Mouse (Mus musculus) CD4-positive, CD25-positive, alpha-beta regulatory T cell, adult 2 months (primary cell): ENCODE measurements around the gene Fez2.

ENCODE experiments used
- DNase-seq: peaks from one replicate; pipeline ENCODE4 v3.0.0-alpha.2; 2012; ENCODE audit warnings: low read depth, low spot score

Fez2 gene

GRCm38 (mm10) chr17:78408386-78408785 lies 9.6 kb downstream of the Fez2 start:
- no peak for DNase-seq

GRCm38 (mm10) chr17:78407581-78407980 lies 10.4 kb downstream of the Fez2 start:
- no peak for DNase-seq

GRCm38 (mm10) chr17:78406854-78407253 lies 11.1 kb downstream of the Fez2 start:
- no peak for DNase-seq

GRCm38 (mm10) chr17:78405336-78405735 lies 12.6 kb downstream of the Fez2 start:
- no peak for DNase-seq

DNA sequence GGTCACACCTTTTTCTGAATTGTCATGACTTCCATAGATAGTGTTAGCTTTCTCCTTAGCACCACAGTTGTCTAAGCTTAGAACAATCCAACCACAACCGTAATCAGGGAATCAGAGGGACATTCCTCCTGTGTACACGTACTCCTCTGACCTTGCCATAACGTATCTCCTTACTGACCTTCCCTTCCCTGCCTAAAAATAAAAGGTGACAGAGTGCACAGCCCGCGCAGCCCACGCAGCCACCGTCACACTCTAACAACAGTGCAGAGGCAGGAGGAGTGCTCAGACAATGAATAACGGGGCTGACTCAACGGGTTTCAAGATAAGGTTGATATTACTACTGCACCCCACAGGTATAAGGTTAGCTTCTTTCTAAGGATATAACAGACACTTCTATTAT lies 14.1 kb downstream of the Fez2 start:
- no peak for DNase-seq

DNA sequence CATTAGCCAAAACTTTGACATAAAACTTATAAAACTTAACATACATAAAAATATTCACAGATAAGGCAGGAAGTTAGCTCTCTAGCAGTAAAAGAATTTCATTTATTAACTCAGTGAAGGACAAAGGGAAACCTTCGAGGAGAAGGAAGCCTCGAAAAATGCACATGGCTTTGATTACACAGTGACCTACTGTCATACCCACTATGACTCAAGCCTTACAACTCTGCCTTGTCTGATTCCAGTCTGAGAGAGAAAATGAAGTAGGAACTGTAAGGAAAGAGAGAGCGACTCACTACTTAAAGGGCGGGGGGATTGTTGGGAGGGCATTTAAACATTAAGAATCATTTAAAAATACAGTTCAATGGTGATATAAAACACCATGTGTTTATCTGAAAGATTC lies 14.7 kb downstream of the Fez2 start:
- DNase-seq = no peak

- DNase-seq = no peak
Observed at GRCm38 (mm10) chr17:78402174-78402573, 15.8 kb downstream of the Fez2 start.

GRCm38 (mm10) chr17:78401713-78402112 lies 16.2 kb downstream of the Fez2 start:
- no peak for DNase-seq

DNA sequence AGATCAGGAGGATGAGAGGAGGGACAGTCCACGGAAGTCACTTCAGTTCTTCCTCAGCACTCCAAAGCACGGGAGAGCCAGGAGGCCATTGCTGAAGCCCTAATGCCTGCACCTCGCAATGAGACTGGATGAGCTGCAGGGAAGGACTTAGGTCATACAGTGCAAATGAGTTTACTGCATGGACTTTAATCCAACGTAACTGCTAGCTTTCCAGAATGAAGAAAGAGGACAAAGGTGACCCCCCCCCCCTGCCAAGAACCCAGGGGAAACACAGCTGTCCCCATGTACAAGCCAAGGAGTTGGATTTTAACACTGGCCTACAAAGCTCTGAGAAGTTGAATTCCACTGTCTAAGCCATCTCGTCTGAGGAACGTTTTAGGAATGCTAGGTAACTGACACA lies 16.6 kb downstream of the Fez2 start:
- no peak for DNase-seq

DNA sequence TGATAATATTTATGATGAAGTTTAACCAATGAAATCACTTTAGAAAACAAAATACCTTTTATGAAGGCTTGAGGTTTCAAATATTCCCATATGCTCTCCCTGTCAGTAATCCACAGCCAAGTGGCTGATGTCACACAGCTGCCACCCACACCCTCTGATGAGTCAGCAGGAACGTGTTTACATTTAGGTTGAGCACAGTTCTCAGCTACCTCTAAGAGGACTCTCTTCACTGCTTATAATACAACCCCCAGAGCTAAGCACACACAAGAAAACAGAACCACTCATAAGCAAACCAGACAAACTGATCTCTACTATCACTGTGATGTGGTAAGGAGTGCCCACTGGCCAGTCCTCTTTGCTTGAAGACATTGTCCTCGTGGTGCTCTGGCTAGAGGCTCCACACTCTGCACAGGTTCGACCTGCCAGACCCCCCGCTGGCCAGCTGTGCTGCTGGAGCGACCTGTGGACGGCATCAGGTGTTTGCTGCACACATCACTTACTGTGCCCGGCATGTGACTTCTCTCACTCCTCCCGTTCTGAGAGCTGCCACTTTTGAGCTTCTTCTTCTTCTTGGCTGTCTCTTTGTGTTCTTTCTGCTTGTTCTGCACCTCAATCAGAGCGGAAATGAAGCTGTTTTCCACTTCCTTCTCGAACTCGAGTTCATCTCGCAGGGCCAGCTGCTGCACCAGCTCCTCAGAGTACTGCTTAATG lies 17.7 kb downstream of the Fez2 start:
- DNase-seq = peak; percentile 55

- DNase-seq = no peak
Observed at GRCm38 (mm10) chr17:78392401-78393087, 25.4 kb downstream of the Fez2 start.

DNA sequence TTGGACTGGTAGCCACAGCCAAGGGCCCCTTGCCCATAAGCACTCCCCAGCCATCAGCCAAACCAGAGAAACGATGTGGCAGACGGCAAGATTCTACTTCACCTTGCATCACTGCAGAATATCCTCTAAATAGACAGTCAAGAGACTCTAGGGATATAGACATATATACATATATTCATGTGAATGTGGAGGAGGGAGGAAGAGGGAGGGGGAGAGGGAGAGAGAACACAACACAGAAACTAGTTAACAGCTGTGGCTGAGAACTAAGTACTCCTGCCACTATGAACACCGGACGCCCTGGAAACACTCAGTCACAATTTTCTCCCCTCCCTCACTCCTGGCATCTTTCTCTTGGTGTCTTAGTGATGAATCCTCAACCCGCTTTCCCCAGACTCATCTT lies 28.4 kb downstream of the Fez2 start:
- no peak for DNase-seq

DNA sequence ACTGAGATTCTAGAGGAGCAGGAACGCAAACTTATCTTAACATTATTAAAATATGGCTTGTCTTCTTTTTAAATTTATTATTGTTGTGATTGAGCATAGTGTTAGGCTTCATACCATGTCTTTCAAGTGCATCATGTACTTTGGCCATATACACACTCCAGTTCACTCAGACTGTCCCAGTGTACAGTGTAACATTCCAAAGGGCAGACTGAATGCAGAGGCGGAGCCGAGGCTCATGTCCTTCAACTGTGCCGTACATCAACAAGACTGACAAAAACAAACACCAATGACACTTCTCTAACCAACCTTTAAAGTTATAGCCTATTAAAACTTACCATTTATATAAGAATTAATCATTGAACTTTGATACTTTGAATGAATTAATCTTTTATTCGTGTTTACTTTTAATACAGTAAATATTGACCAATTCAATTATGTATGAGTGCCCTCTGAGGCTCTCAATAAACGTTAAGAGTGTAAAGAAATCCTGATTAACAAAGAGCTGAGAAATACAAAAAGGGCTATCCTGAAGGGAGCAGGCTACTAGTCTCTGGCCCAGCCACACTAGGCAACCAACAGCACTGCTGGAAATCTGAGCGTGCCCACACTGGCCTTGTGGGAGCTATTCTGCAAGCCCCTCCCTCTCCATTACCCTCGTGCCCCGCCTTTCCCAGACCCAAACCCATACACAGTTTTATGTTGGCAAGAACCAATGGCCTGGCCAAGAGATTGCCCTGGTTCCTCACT lies 29.7 kb downstream of the Fez2 start:
- DNase-seq = no peak

DNA sequence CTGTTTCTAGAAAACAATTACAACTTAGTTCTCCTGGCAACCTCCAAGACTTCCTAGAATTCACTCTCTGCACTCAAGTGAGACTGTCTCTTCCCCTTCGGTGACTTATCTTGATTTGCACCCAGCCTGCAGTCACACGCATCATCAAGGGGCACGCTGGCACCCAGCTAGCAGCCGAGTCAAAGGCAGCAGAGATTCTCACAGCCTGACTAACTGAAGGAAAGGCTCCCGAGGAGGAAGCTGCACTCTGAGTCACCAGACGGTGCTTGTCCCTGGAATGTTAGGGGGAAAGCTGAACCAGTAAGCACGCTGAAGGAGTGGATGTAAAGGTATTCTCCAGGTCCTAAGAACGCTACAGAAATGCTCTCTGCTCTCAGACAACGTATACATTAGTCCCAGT lies 30.3 kb downstream of the Fez2 start:
- no peak for DNase-seq

DNA sequence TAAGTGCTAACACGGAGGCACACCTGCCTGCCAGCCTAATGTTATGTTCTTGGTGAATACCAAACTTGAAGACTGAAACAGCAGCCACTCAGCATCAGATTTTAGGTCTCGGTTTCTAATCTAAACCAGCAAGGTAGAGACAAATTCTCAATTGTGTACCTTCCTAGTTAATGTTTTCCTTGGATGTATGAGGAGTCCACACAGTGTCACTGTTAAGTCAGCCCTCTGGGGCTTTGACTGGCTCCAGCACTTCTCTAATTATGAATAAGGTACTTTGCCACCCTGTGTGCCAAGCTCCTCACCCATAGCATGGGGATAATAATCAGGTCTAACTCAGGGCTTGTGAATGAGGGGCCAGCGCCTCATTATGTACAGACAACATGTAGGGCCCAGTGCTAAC lies 35.6 kb downstream of the Fez2 start:
- DNase-seq = no peak

GRCm38 (mm10) chr17:78379730-78380245 lies 38.2 kb downstream of the Fez2 start:
- DNase-seq = no peak

- no peak for DNase-seq
Observed at GRCm38 (mm10) chr17:78379079-78379729, 38.7 kb downstream of the Fez2 start.

DNA sequence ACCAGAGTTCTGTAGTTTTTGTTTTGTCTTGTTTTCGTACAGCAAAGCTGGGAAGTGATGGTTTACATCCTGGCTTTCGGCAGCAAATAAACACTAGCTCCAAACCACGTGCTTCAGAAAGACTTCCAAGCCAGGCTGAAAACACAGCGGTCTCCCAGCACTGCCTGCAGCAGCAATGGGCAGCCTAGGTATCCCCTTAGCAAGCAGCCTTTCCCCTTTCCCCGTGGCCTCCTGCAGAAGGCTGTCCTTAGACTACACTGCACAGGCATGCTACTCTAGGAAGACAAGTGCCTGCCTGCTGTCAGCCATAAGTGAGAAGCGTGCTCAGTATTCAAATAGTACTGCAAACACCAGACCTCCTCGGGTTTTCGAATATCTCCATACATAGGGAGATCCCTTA lies 41.4 kb downstream of the Fez2 start:
- no peak for DNase-seq

GRCm38 (mm10) chr17:78374756-78375155 lies 43.2 kb downstream of the Fez2 start:
- no peak for DNase-seq

DNA sequence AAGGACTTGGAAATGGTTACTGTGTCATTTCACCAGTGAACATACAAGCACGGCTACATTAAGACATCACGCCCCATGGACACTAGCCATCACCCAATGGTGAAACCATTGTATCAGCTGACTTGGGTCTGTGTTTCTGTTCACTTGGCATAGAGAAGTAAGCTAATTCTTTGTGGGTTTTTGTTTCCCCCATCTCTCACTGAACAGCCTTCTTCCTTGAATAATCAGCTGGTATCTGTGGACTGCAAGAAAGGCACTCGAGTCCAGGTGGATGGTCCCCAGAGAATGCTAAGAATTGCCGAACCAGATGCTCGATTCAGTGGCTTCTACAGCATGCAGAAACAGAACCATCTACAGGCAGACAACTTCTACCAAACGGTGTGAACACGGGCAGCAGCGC lies 44.1 kb downstream of the Fez2 start:
- DNase-seq = no peak

GRCm38 (mm10) chr17:78373174-78373573 lies 44.8 kb downstream of the Fez2 start:
- no peak for DNase-seq

DNA sequence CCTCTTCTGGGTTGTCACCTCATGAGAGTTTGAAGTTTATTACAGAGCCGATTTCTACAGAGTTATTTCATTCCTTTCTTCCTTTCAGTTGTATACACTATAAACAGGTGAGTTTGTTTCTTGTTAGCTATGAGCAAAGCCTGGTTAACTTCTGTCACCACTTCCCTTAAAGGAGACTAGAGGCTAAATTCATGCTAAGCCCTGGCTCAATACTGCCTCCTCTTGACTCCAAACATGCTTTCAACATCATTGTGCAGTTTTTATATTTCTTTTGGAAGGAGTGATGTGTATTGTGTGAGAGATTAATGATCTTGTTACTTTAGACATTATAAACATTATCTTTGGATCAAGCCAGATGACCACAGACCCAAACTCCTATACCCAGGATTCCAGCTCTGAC lies 47.5 kb downstream of the Fez2 start:
- peak; percentile 62 for DNase-seq
